Mouse (Mus musculus) cerebellum, adult 2 months (tissue): ENCODE measurements around the gene Cs.

ENCODE experiments used
- CTCF ChIP-seq: fragments of 200-500 bp; IDR thresholded peaks from 2 replicates; pipeline ENCODE4 v1.5.1; 2011; ENCODE audit warnings: low read depth, mild to moderate bottlenecking, control low read depth, low read length, moderate library complexity, borderline replicate concordance; ENCODE audit not compliant: insufficient read depth
- POLR2A ChIP-seq: fragments of 200-500 bp; IDR thresholded peaks from 2 replicates; pipeline ENCODE4 v1.6.1; 2011; ENCODE audit warnings: low read length, control low read depth, borderline replicate concordance; ENCODE audit not compliant: insufficient read depth

DNA sequence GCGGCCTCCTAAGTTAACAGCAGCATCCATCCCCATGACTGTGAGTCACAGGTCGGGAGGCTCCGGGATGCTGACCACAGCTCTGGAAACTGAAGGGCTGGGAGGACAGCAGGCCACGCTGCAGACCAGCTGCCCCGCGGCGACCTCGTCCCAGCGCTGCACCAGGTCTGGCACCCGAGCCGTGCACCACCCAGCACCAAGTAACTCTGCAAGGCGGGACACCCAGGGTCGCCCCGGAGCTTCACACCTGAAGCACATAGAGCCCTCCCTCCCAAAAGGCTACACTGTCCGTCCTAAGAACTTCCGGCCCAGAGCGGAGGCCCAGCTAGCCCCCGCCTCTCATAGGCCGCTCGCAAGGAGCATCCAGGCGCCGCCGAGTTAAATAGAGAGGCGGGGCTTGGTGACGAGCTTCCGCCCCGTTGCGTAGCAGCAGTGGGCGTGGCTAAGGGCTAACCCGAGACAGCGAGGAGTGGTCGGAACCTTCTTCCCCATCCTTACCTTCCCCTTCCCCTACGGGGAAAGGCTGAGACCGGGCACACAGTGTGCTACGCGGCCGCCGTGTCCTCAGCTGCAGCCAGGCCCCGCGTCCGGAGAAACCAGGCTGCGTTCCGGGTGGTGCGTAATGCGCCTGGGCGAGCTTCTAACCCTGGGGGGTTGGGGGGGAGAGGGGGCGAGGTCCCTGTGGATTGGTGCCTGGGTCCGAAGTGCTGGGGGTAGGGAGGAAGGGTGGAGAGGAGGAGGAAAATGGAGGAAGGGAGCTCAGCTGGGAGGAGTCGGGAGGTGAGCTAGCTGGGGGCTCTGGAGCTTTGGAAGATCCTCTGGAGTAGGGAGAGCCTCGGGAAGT lies 73.9 kb downstream of the Cs start, which contains the start of the genes Nabp2 and Rnf41:
- TF ChIP-seq POLR2A = peak; percentile 93; the same call in 1 of the 2 replicates
- no peak for TF ChIP-seq CTCF
